Mouse (Mus musculus): ENCODE measurements at regions not wholly inside any gene's neighbourhood (a gene's known extent, or its start where the extent isn't known, plus 50 kb on each side); places are given as distances from the start of the nearest gene placed in this dataset.

DNA sequence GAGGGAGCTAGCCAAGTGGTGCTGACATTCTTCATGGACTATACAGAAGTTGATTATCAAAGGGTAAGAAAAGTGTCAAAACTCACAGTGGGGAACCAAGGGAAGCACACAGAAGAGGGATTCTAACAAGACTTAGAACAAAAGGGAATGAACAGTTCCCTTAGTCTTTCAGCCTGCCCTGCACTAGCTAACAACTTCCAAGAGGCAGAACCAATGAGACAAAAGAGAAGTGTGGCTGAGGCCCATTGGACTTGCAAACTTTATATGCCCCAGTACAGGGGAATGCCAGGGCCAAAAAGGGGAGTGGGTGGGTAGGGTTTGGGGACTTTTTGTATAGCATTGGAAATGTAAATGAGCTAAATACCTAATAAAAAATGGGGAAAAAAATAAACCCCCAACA lies 139.0 kb upstream of the Vegfc start:
- H3K9ac ChIP-seq (ENCODE audit: low read length) = no peak overlapping the region
- H3K27ac ChIP-seq (ENCODE audit: low read depth, low read length) = no peak overlapping the region
- no peaks in the 10 kb centered on the region for H3K27me3 ChIP-seq (ENCODE audit: control insufficient read depth, insufficient read depth, low read length)
- no peaks in the 10 kb centered on the region for H3K4me1 ChIP-seq (ENCODE audit: control insufficient read depth, insufficient read depth, low read length)
- H3K4me2 ChIP-seq (ENCODE audit: low read depth) = no peak overlapping the region
- H3K9me3 ChIP-seq (ENCODE audit: control insufficient read depth, low read length) = no peaks in the 10 kb centered on the region
- H3K4me3 ChIP-seq (ENCODE audit: low read depth, low read length) = no peak overlapping the region
- ATAC-seq (ENCODE audit: insufficient read depth, low FRiP score, low TSS enrichment) (no peak), DNase-seq (ENCODE audit: low spot score) (no peak)
- H3K36me3 ChIP-seq (ENCODE audit: control insufficient read depth, insufficient read depth, low read length) = no peaks in the 10 kb centered on the region

- DNase-seq (ENCODE audit: low spot score) = no peak
- ATAC-seq (ENCODE audit: insufficient read depth, low FRiP score, low TSS enrichment) = no peak
- Histone ChIP-seq H3K36me3 (ENCODE audit: control insufficient read depth, insufficient read depth, low read length) (no peaks in the 10 kb centered on the region), H3K27me3 (ENCODE audit: control insufficient read depth, insufficient read depth, low read length) (no peaks in the 10 kb centered on the region), H3K27ac (ENCODE audit: low read depth, low read length) (no peak overlapping the region), H3K9ac (ENCODE audit: low read length) (no peak overlapping the region), H3K4me1 (ENCODE audit: control insufficient read depth, insufficient read depth, low read length) (no peaks in the 10 kb centered on the region), H3K4me3 (ENCODE audit: low read depth, low read length) (no peak overlapping the region), H3K9me3 (ENCODE audit: control insufficient read depth, low read length) (no peaks in the 10 kb centered on the region), H3K4me2 (ENCODE audit: low read depth) (no peak overlapping the region)
- 85% methylated on average over 1 of the region's 1 CpGs for WGBS
Observed at GRCm38 (mm10) chr8:53939519-53939918, 137.9 kb upstream of the Vegfc start.

GRCm38 (mm10) chr8:53941144-53941543 lies 136.3 kb upstream of the Vegfc start:
- H3K4me2 ChIP-seq (ENCODE audit: low read depth) = no peak overlapping the region
- H3K27me3 ChIP-seq (ENCODE audit: control insufficient read depth, insufficient read depth, low read length) = no peaks in the 10 kb centered on the region
- H3K27ac ChIP-seq (ENCODE audit: low read depth, low read length) = no peak overlapping the region
- WGBS = 94% methylated on average over 2 of the region's 2 CpGs
- no peaks in the 10 kb centered on the region for H3K36me3 ChIP-seq (ENCODE audit: control insufficient read depth, insufficient read depth, low read length)
- no peak overlapping the region for H3K9ac ChIP-seq (ENCODE audit: low read length)
- H3K4me3 ChIP-seq (ENCODE audit: low read depth, low read length) = no peak overlapping the region
- DNase-seq (ENCODE audit: low spot score) = no peak
- no peaks in the 10 kb centered on the region for H3K9me3 ChIP-seq (ENCODE audit: control insufficient read depth, low read length)
- ATAC-seq (ENCODE audit: insufficient read depth, low FRiP score, low TSS enrichment) = no peak
- no peaks in the 10 kb centered on the region for H3K4me1 ChIP-seq (ENCODE audit: control insufficient read depth, insufficient read depth, low read length)

- ATAC-seq (ENCODE audit: insufficient read depth, low FRiP score, low TSS enrichment) (no peak), DNase-seq (ENCODE audit: low spot score) (peak; percentile 14)
- H3K9ac ChIP-seq (ENCODE audit: low read length) = no peak overlapping the region
- no peaks in the 10 kb centered on the region for H3K36me3 ChIP-seq (ENCODE audit: control insufficient read depth, insufficient read depth, low read length)
- WGBS = 56% methylated on average over 2 of the region's 2 CpGs
- no peak overlapping the region for H3K4me2 ChIP-seq (ENCODE audit: low read depth)
- H3K27ac ChIP-seq (ENCODE audit: low read depth, low read length) = no peak overlapping the region
- H3K4me1 ChIP-seq (ENCODE audit: control insufficient read depth, insufficient read depth, low read length) = no peaks in the 10 kb centered on the region
- H3K9me3 ChIP-seq (ENCODE audit: control insufficient read depth, low read length) = no peaks in the 10 kb centered on the region
- H3K4me3 ChIP-seq (ENCODE audit: low read depth, low read length) = no peak overlapping the region
- H3K27me3 ChIP-seq (ENCODE audit: control insufficient read depth, insufficient read depth, low read length) = no peaks in the 10 kb centered on the region
Observed at GRCm38 (mm10) chr8:53945561-53945960, 131.8 kb upstream of the Vegfc start.

DNA sequence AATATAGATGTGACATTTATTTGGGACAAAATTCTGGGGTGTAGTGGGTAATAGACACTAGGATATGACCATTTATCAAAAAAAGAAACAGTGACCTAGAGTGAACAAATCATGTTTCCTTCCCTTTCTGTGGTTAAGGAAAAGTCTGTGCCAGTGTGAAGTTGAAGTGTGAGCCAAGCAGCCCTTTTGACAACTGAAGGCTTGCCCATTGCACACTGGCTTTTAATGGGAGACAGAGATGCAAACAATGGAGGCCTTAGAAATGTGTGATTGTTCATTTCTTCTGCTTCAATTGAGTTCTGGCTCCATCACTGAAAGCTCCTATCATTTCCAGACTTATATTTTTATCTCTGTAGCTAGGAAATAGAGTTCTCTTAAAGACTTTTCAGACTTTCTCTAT lies 130.0 kb upstream of the Vegfc start:
- no peak for DNase-seq (ENCODE audit: low spot score)
- H3K36me3 ChIP-seq (ENCODE audit: control insufficient read depth, insufficient read depth, low read length) = no peaks in the 10 kb centered on the region
- H3K27me3 ChIP-seq (ENCODE audit: control insufficient read depth, insufficient read depth, low read length) = no peaks in the 10 kb centered on the region
- H3K4me3 ChIP-seq (ENCODE audit: low read depth, low read length) = no peak overlapping the region
- H3K4me2 ChIP-seq (ENCODE audit: low read depth) = no peak overlapping the region
- no peak for ATAC-seq (ENCODE audit: insufficient read depth, low FRiP score, low TSS enrichment)
- H3K4me1 ChIP-seq (ENCODE audit: control insufficient read depth, insufficient read depth, low read length) = no peaks in the 10 kb centered on the region
- H3K27ac ChIP-seq (ENCODE audit: low read depth, low read length) = no peak overlapping the region
- no peaks in the 10 kb centered on the region for H3K9me3 ChIP-seq (ENCODE audit: control insufficient read depth, low read length)
- no peak overlapping the region for H3K9ac ChIP-seq (ENCODE audit: low read length)

- H3K4me1 ChIP-seq (ENCODE audit: control insufficient read depth, insufficient read depth, low read length) = no peaks in the 10 kb centered on the region
- no peak overlapping the region for H3K4me3 ChIP-seq (ENCODE audit: low read depth, low read length)
Observed at GRCm38 (mm10) chr8:53954476-53955158, 122.8 kb upstream of the Vegfc start.

DNA sequence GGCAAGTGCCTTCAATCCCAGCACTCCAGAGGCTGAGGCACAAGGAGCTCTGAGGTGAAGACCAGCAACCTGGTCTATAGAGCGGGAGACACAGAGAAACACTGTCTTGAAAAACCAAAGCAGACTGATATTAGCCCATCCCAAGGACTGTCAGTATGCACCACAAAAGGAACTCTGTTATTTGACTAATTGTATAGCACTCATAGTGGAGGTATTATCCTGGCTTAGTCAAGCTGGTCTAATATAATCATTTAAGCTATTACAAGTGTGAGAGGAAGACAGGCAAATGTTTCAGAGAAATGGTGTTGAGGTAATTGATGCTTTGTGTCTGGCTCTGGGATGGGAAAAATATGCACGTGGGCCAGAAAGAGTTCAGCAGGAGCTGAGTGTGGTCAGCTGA lies 121.3 kb upstream of the Vegfc start:
- 64% methylated on average over 2 of the region's 2 CpGs for WGBS
- no peaks in the 10 kb centered on the region for H3K27me3 ChIP-seq (ENCODE audit: control insufficient read depth, insufficient read depth, low read length)
- H3K36me3 ChIP-seq (ENCODE audit: control insufficient read depth, insufficient read depth, low read length) = no peaks in the 10 kb centered on the region
- no peak overlapping the region for H3K9ac ChIP-seq (ENCODE audit: low read length)
- no peak overlapping the region for H3K4me2 ChIP-seq (ENCODE audit: low read depth)
- DNase-seq (ENCODE audit: low spot score) = no peak
- no peak for ATAC-seq (ENCODE audit: insufficient read depth, low FRiP score, low TSS enrichment)
- H3K4me1 ChIP-seq (ENCODE audit: control insufficient read depth, insufficient read depth, low read length) = no peaks in the 10 kb centered on the region
- no peak overlapping the region for H3K27ac ChIP-seq (ENCODE audit: low read depth, low read length)
- H3K4me3 ChIP-seq (ENCODE audit: low read depth, low read length) = no peak overlapping the region
- no peaks in the 10 kb centered on the region for H3K9me3 ChIP-seq (ENCODE audit: control insufficient read depth, low read length)

More at GRCm38 (mm10) chr8:53954476-53955158, 122.8 kb upstream of the Vegfc start:
- no peaks in the 10 kb centered on the region for H3K27me3 ChIP-seq (ENCODE audit: control insufficient read depth, insufficient read depth, low read length)
- H3K36me3 ChIP-seq (ENCODE audit: control insufficient read depth, insufficient read depth, low read length) = no peaks in the 10 kb centered on the region
- no peak overlapping the region for H3K4me2 ChIP-seq (ENCODE audit: low read depth)
- 86% methylated on average over 4 of the region's 4 CpGs for WGBS
- ATAC-seq (ENCODE audit: insufficient read depth, low FRiP score, low TSS enrichment) = no peak
- no peak for DNase-seq (ENCODE audit: low spot score)
- no peaks in the 10 kb centered on the region for H3K9me3 ChIP-seq (ENCODE audit: control insufficient read depth, low read length)
- H3K9ac ChIP-seq (ENCODE audit: low read length) = no peak overlapping the region
- H3K27ac ChIP-seq (ENCODE audit: low read depth, low read length) = no peak overlapping the region

DNA sequence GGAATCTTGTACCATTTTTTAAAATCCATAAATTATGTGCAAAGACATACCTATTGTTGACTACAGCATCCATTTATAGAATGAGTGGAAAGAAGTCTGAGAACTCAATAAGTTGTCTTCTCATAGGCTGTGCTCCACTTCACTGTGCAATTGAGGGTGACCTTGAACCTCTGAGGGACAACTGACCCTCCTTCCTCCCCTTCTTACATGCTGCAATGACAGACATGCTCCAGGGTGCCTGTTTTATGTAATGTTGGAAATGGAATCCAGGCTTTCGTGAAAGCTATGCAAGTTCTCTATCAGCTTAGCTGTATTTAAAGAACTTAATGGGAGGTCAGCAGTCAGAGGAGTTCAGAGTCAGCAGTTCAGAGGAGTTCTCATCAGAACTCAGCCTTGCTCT lies 118.9 kb upstream of the Vegfc start:
- Histone ChIP-seq H3K27ac (ENCODE audit: low read depth, low read length) (no peak overlapping the region), H3K4me2 (ENCODE audit: low read depth) (no peak overlapping the region), H3K4me3 (ENCODE audit: low read depth, low read length) (no peak overlapping the region), H3K4me1 (ENCODE audit: control insufficient read depth, insufficient read depth, low read length) (no peaks in the 10 kb centered on the region), H3K36me3 (ENCODE audit: control insufficient read depth, insufficient read depth, low read length) (no peaks in the 10 kb centered on the region), H3K9ac (ENCODE audit: low read length) (no peak overlapping the region), H3K27me3 (ENCODE audit: control insufficient read depth, insufficient read depth, low read length) (no peaks in the 10 kb centered on the region), H3K9me3 (ENCODE audit: control insufficient read depth, low read length) (no peaks in the 10 kb centered on the region)
- WGBS = 76% methylated on average over 1 of the region's 1 CpGs
- DNase-seq (ENCODE audit: low spot score) = no peak
- no peak for ATAC-seq (ENCODE audit: insufficient read depth, low FRiP score, low TSS enrichment)

GRCm38 (mm10) chr8:53962993-53963392 lies 114.4 kb upstream of the Vegfc start:
- Histone ChIP-seq H3K27me3 (ENCODE audit: control insufficient read depth, insufficient read depth, low read length) (no peaks in the 10 kb centered on the region), H3K4me1 (ENCODE audit: control insufficient read depth, insufficient read depth, low read length) (no peaks in the 10 kb centered on the region), H3K4me2 (ENCODE audit: low read depth) (no peak overlapping the region), H3K36me3 (ENCODE audit: control insufficient read depth, insufficient read depth, low read length) (no peaks in the 10 kb centered on the region), H3K4me3 (ENCODE audit: low read depth, low read length) (no peak overlapping the region), H3K9me3 (ENCODE audit: control insufficient read depth, low read length) (no peaks in the 10 kb centered on the region), H3K27ac (ENCODE audit: low read depth, low read length) (no peak overlapping the region), H3K9ac (ENCODE audit: low read length) (no peak overlapping the region)
- no peak for ATAC-seq (ENCODE audit: insufficient read depth, low FRiP score, low TSS enrichment)
- 90% methylated on average over 1 of the region's 1 CpGs for WGBS
- no peak for DNase-seq (ENCODE audit: low spot score)
